11 mouse cellular contexts compared by ENCODE assay signal in the genomic region with DNA sequence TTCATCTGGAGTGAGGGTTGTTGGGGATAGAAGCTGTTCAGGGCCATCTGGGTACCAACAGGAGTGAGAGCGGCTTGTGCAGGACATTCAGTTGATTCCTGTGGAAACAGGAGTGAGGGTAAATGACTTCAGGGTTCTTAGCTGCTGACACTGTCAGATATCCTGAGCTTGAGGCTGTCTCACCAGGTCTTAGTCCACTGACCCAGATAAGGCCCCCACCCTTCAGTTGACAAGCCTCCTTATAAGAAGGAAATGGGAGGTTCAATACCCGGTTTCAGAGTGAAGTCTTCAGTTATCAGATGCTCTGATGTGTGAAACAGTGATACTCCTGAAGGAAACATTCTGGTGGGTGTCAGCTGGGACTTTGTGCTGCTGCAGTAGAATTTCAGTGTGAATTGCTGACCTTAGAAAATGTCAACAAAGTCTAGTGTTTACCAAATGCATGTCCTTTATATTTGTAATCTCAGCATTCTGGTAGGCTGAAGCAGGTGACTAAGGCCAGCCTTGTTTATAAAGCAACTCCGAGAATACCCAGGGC. TPM values are rescaled to one million over a fixed set of nuclear protein-coding genes. Genes with fewer than 3 reads are reported as not detected.
DNase-seq lines count a peak whose midpoint lies in the region; ATAC-seq and TF ChIP-seq lines count a peak whose summit lies in the region.
"Had no signal": no experiment of that assay in that cellular context is flagged by ENCODE, and none has a peak within 500 bp of the region (broad histone marks: within the 10 kb centered on the region; RNA-seq: fewer than 3 reads in every experiment).

No protein-coding gene starts in this region.

- no peak overlapping the region for H3K4me3 ChIP-seq in forebrain, embryonic 12.5 days (replicated peaks)
- H3K4me3 ChIP-seq in forebrain, embryonic 16.5 days (replicated peaks; ENCODE audit: low read length): no peak overlapping the region
- H3K4me3 ChIP-seq in lung, embryonic 14.5 days (ENCODE audit: low read depth, low read length): peak overlapping the region; percentile 81; the same call in 1 of the 2 replicates
- no peak overlapping the region for H3K4me3 ChIP-seq in lung, adult 2 months (replicated peaks; ENCODE audit: extremely low read depth, low read depth, low read length)
- no peak overlapping the region for H3K4me3 ChIP-seq in intestine, embryonic 15.5 days (replicated peaks)
- H3K4me3 ChIP-seq in neural tube, embryonic 15.5 days (replicated peaks): peak overlapping the region; percentile 88; the same call in 1 of the 2 replicates

- peaks cover 44% of the 10 kb centered on the region for H3K36me3 ChIP-seq in forebrain, embryonic 12.5 days (replicated peaks)
- H3K36me3 ChIP-seq in forebrain, embryonic 16.5 days (ENCODE audit: control insufficient read depth, insufficient read depth): peaks cover 17% of the 10 kb centered on the region
- peaks cover 50% of the 10 kb centered on the region for H3K36me3 ChIP-seq in lung, embryonic 14.5 days (ENCODE audit: insufficient read depth)
- H3K36me3 ChIP-seq in intestine, embryonic 15.5 days: peaks cover 15% of the 10 kb centered on the region
- peaks cover 41% of the 10 kb centered on the region for H3K36me3 ChIP-seq in neural tube, embryonic 15.5 days

- TF ChIP-seq CTCF in lung, embryonic 14.5 days (IDR thresholded peaks at IDR 0.05; ENCODE audit: low read depth): no peak
- TF ChIP-seq CTCF in lung, adult 2 months (IDR thresholded peaks at IDR 0.05; ENCODE audit: insufficient read depth, low read length): no peak

- peaks cover 9% of the 10 kb centered on the region for H3K27me3 ChIP-seq in forebrain, embryonic 12.5 days
- peaks cover 4% of the 10 kb centered on the region for H3K27me3 ChIP-seq in forebrain, embryonic 16.5 days (replicated peaks; ENCODE audit: control insufficient read depth, insufficient read depth, low read length)
- peaks cover 5% of the 10 kb centered on the region; the same call in 1 of the 2 replicates for H3K27me3 ChIP-seq in lung, embryonic 14.5 days (ENCODE audit: insufficient read depth, low read length)
- no peaks in the 10 kb centered on the region for H3K27me3 ChIP-seq in intestine, embryonic 15.5 days (replicated peaks)
- peaks cover 4% of the 10 kb centered on the region; the same call in 1 of the 2 replicates for H3K27me3 ChIP-seq in neural tube, embryonic 15.5 days (replicated peaks)

- peak overlapping the region; percentile 85; the same call in 1 of the 2 replicates for H3K4me2 ChIP-seq in forebrain, embryonic 12.5 days
- H3K4me2 ChIP-seq in forebrain, embryonic 16.5 days (ENCODE audit: low read length): no peak overlapping the region
- H3K4me2 ChIP-seq in lung, embryonic 14.5 days: peak overlapping the region; percentile 81
- H3K4me2 ChIP-seq in intestine, embryonic 15.5 days (replicated peaks): peak overlapping the region; percentile 80
- H3K4me2 ChIP-seq in neural tube, embryonic 15.5 days: peak overlapping the region; percentile 71; the same call in 1 of the 2 replicates

- ATAC-seq in forebrain, embryonic 12.5 days (ENCODE audit: low FRiP score): no peak
- no peak for ATAC-seq in forebrain, embryonic 16.5 days
- ATAC-seq in lung, embryonic 14.5 days (ENCODE audit: insufficient read depth): no peak
- no peak for ATAC-seq in intestine, embryonic 15.5 days
- ATAC-seq in neural tube, embryonic 15.5 days (ENCODE audit: low FRiP score): no peak
- no peak for ATAC-seq in frontal cortex, adult (ENCODE audit: low TSS enrichment)

- 0 out of 2 replicates have a peak overlapping the region, but pooled peaks have one; percentile 94 for H3K9ac ChIP-seq in forebrain, embryonic 12.5 days
- H3K9ac ChIP-seq in forebrain, embryonic 16.5 days (replicated peaks; ENCODE audit: low read depth, low read length): no peak overlapping the region
- H3K9ac ChIP-seq in lung, embryonic 14.5 days: no peak overlapping the region
- no peak overlapping the region for H3K9ac ChIP-seq in intestine, embryonic 15.5 days
- no peak overlapping the region; the same call in 1 of the 2 replicates for H3K9ac ChIP-seq in neural tube, embryonic 15.5 days (replicated peaks)

- no peak overlapping the region for H3K27ac ChIP-seq in forebrain, embryonic 12.5 days
- no peak overlapping the region for H3K27ac ChIP-seq in forebrain, embryonic 16.5 days (ENCODE audit: low read length)
- H3K27ac ChIP-seq in lung, embryonic 14.5 days (ENCODE audit: low read depth): no peak overlapping the region
- H3K27ac ChIP-seq in intestine, embryonic 15.5 days: no peak overlapping the region
- H3K27ac ChIP-seq in neural tube, embryonic 15.5 days (replicated peaks): no peak overlapping the region

- no peak for DNase-seq in lung, embryonic 14.5 days
- no peak for DNase-seq in lung, adult 2 months
- no peak for DNase-seq in thymus, postnatal 10 days (ENCODE audit: low spot score in 2 of 2)
- DNase-seq: cerebellum, adult 18-20 months had no signal

- 86% methylated on average over 3 of the region's 3 CpGs for WGBS in forebrain, embryonic 12.5 days
- WGBS in forebrain, embryonic 16.5 days: 84% methylated on average over 3 of the region's 3 CpGs
- 73% methylated on average over 3 of the region's 3 CpGs for WGBS in lung, embryonic 14.5 days
- WGBS in lung, adult 2 months: 53% methylated on average over 3 of the region's 3 CpGs
- WGBS in intestine, embryonic 15.5 days: 73% methylated on average over 3 of the region's 3 CpGs
- 89% methylated on average over 3 of the region's 3 CpGs for WGBS in neural tube, embryonic 15.5 days

- peaks cover 11% of the 10 kb centered on the region for H3K4me1 ChIP-seq in forebrain, embryonic 12.5 days
- peaks cover 18% of the 10 kb centered on the region for H3K4me1 ChIP-seq in forebrain, embryonic 16.5 days (replicated peaks; ENCODE audit: control insufficient read depth, insufficient read depth, low read length)
- H3K4me1 ChIP-seq in lung, embryonic 14.5 days (ENCODE audit: insufficient read depth): no peaks in the 10 kb centered on the region; the same call in 1 of the 2 replicates
- H3K4me1 ChIP-seq in lung, adult 2 months (ENCODE audit: control insufficient read depth, insufficient read depth, low read length): peaks cover 6% of the 10 kb centered on the region
- peaks cover 14% of the 10 kb centered on the region for H3K4me1 ChIP-seq in intestine, embryonic 15.5 days (replicated peaks)
- peaks cover 16% of the 10 kb centered on the region for H3K4me1 ChIP-seq in neural tube, embryonic 15.5 days

- TF ChIP-seq POLR2A in lung, adult 2 months (IDR thresholded peaks at IDR 0.05; ENCODE audit: borderline replicate concordance, extremely low read depth, low read depth, low read length): no peak

- no peaks in the 10 kb centered on the region for H3K9me3 ChIP-seq in forebrain, embryonic 12.5 days
- H3K9me3 ChIP-seq in forebrain, embryonic 16.5 days (ENCODE audit: control insufficient read depth, low read length): no peaks in the 10 kb centered on the region
- no peaks in the 10 kb centered on the region for H3K9me3 ChIP-seq in lung, embryonic 14.5 days (ENCODE audit: low read depth, low read length)
- H3K9me3 ChIP-seq in intestine, embryonic 15.5 days: no peaks in the 10 kb centered on the region
- H3K9me3 ChIP-seq in neural tube, embryonic 15.5 days (replicated peaks): no peaks in the 10 kb centered on the region

RNA-seq across cellular contexts. Expression of a gene that starts 2.0 kb away (rescaled TPM):
- polyA plus RNA-seq in forebrain, embryonic 12.5 days (2016; fragmentation: Nextera tagmentation; extraction: Ambion mirVana): 306 and 310 TPM in 2 replicates
- 173 and 179 TPM in 2 replicates for polyA plus RNA-seq in forebrain, embryonic 16.5 days (2015; fragmentation: Nextera tagmentation; extraction: Ambion mirVana)
- polyA plus RNA-seq in lung, embryonic 14.5 days (2014; fragmentation: Nextera tagmentation; extraction: Ambion mirVana): 294 and 337 TPM in 2 replicates
- 171 and 204 TPM in 2 replicates for polyA plus RNA-seq in lung, adult 2 months (2012; rRNA removed)
- 328 and 339 TPM in 2 replicates for polyA plus RNA-seq in intestine, embryonic 15.5 days (2015; fragmentation: Nextera tagmentation; extraction: Ambion mirVana)
- 224 and 255 TPM in 2 replicates for polyA plus RNA-seq in neural tube, embryonic 15.5 days (2015; fragmentation: Nextera tagmentation; extraction: Ambion mirVana)

RNA-seq across cellular contexts. Expression of a gene that starts 5.2 kb away (rescaled TPM):
- polyA plus RNA-seq in forebrain, embryonic 12.5 days (2016; fragmentation: Nextera tagmentation; extraction: Ambion mirVana): 2.7 and 3.6 TPM in 2 replicates
- polyA plus RNA-seq in forebrain, embryonic 16.5 days (2015; fragmentation: Nextera tagmentation; extraction: Ambion mirVana): 3.3 and 4.1 TPM in 2 replicates
- polyA plus RNA-seq in lung, embryonic 14.5 days (2014; fragmentation: Nextera tagmentation; extraction: Ambion mirVana): 11.6 and 11.7 TPM in 2 replicates
- 59.4 and 97.7 TPM in 2 replicates for polyA plus RNA-seq in lung, adult 2 months (2012; rRNA removed)
- 40.4 and 40.6 TPM in 2 replicates for polyA plus RNA-seq in intestine, embryonic 15.5 days (2015; fragmentation: Nextera tagmentation; extraction: Ambion mirVana)
- polyA plus RNA-seq in neural tube, embryonic 15.5 days (2015; fragmentation: Nextera tagmentation; extraction: Ambion mirVana): 6.8 and 9.9 TPM in 2 replicates

RNA-seq across cellular contexts. Expression of a gene that starts 12.0 kb away (rescaled TPM):
- not detected in 2 replicates for polyA plus RNA-seq in forebrain, embryonic 12.5 days (2016; fragmentation: Nextera tagmentation; extraction: Ambion mirVana)
- polyA plus RNA-seq in forebrain, embryonic 16.5 days (2015; fragmentation: Nextera tagmentation; extraction: Ambion mirVana): not detected in 2 replicates
- not detected in 2 replicates for polyA plus RNA-seq in lung, embryonic 14.5 days (2014; fragmentation: Nextera tagmentation; extraction: Ambion mirVana)
- polyA plus RNA-seq in lung, adult 2 months (2012; rRNA removed): not detected in 2 replicates
- polyA plus RNA-seq in intestine, embryonic 15.5 days (2015; fragmentation: Nextera tagmentation; extraction: Ambion mirVana): 1.1 and 1.8 TPM in 2 replicates
- polyA plus RNA-seq in neural tube, embryonic 15.5 days (2015; fragmentation: Nextera tagmentation; extraction: Ambion mirVana): not detected in 2 replicates
- polyA plus RNA-seq: large intestine, adult 2 months; spleen, adult 2 months had no signal

RNA-seq across cellular contexts. Expression of a gene that starts 12.0 kb away (rescaled TPM):
- polyA plus RNA-seq in forebrain, embryonic 12.5 days (2016; fragmentation: Nextera tagmentation; extraction: Ambion mirVana): 0.24 and 0.77 TPM in 2 replicates
- polyA plus RNA-seq in forebrain, embryonic 16.5 days (2015; fragmentation: Nextera tagmentation; extraction: Ambion mirVana): 0.53 and 1.1 TPM in 2 replicates
- not detected in 2 replicates for polyA plus RNA-seq in lung, embryonic 14.5 days (2014; fragmentation: Nextera tagmentation; extraction: Ambion mirVana)
- 0.65 and 0.68 TPM in 2 replicates for polyA plus RNA-seq in lung, adult 2 months (2012; rRNA removed)
- polyA plus RNA-seq in intestine, embryonic 15.5 days (2015; fragmentation: Nextera tagmentation; extraction: Ambion mirVana): 0.14 and 0.24 TPM in 2 replicates
- 0.90 and 1.0 TPM in 2 replicates for polyA plus RNA-seq in neural tube, embryonic 15.5 days (2015; fragmentation: Nextera tagmentation; extraction: Ambion mirVana)

RNA-seq across cellular contexts. Expression of a gene that starts 17.7 kb away (rescaled TPM):
- polyA plus RNA-seq in forebrain, embryonic 12.5 days (2016; fragmentation: Nextera tagmentation; extraction: Ambion mirVana): 434 and 445 TPM in 2 replicates
- 291 and 311 TPM in 2 replicates for polyA plus RNA-seq in forebrain, embryonic 16.5 days (2015; fragmentation: Nextera tagmentation; extraction: Ambion mirVana)
- 428 and 470 TPM in 2 replicates for polyA plus RNA-seq in lung, embryonic 14.5 days (2014; fragmentation: Nextera tagmentation; extraction: Ambion mirVana)
- 135 and 210 TPM in 2 replicates for polyA plus RNA-seq in lung, adult 2 months (2012; rRNA removed)
- polyA plus RNA-seq in intestine, embryonic 15.5 days (2015; fragmentation: Nextera tagmentation; extraction: Ambion mirVana): 303 and 321 TPM in 2 replicates
- 252 and 275 TPM in 2 replicates for polyA plus RNA-seq in neural tube, embryonic 15.5 days (2015; fragmentation: Nextera tagmentation; extraction: Ambion mirVana)

Comparison
In these comparisons a context has a peak if more than half of its experiments do, and no peak if none do; other contexts are left out.
1. H3K4me3 ChIP-seq: peak in lung, embryonic 14.5 days (single experiment) and neural tube, embryonic 15.5 days (single experiment); none in forebrain, embryonic 12.5 days (single experiment), forebrain, embryonic 16.5 days (single experiment), lung, adult 2 months (single experiment) and intestine, embryonic 15.5 days (single experiment).